Mouse (Mus musculus) cerebellum, adult 2 months (tissue): ENCODE measurements around the gene Ube2l6.

ENCODE experiments used
- CTCF ChIP-seq: fragments of 200-500 bp; IDR thresholded peaks from 2 replicates; pipeline ENCODE4 v1.5.1; 2011; ENCODE audit warnings: low read depth, mild to moderate bottlenecking, control low read depth, low read length, moderate library complexity, borderline replicate concordance; ENCODE audit not compliant: insufficient read depth
- POLR2A ChIP-seq: fragments of 200-500 bp; IDR thresholded peaks from 2 replicates; pipeline ENCODE4 v1.6.1; 2011; ENCODE audit warnings: low read length, control low read depth, borderline replicate concordance; ENCODE audit not compliant: insufficient read depth

DNA sequence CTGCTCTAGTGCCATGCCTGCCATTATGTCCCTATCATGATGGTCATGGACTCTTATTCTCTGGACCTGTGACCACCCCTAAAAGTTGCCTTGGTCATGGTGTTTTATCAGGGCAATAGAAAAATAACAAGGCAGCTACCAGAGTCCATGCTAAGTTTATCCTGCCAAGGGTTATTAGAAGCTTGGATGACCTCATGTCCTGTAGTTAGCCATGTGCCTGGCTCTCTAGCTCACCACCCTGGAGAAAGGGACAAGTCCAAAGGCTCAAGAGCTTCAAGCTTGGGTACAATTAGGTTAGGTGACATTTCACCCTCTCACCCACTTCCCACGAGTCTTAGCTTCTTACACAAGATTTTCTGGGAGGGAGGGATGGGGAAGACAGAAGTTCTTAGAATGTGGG, 35.8 kb upstream of the Ube2l6 start:
- TF ChIP-seq POLR2A (no peak), CTCF (no peak)
